Mouse (Mus musculus) erythroblast, embryonic 14.5 days (primary cell): ENCODE results near the gene Fam213a.

Source experiments
- GATA1 ChIP-seq: IDR thresholded peaks from 2 replicates; pipeline ENCODE4 v1.6.1; 2012; ENCODE audit warnings: low read length, inconsistent platforms, mixed read lengths
- TAL1 ChIP-seq: IDR thresholded peaks from 3 replicates; pipeline ENCODE4 v1.6.1; 2012; ENCODE audit warnings: low read length, inconsistent platforms, mixed read lengths

DNA sequence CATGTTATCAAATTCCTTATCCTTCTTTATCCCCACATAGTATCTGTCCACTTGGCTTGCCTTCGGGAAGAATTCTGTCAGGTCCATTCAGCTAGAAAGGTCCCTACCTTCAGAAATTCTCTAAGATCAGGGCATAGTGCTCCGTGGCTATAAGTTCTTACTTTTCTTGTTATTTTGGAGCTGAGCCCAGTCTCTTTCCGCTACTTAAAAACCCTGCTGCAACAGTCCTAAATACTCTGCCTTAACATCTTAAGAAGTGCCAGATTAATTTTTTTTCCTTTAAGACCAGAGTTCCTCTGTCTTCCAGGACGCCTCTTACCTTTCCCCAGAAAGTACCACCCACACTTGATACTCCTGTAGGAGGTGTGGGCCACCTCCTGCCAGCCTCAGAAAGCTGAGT lies 53.4 kb downstream of the Fam213a start:
- TF ChIP-seq GATA1 (no peak), TAL1 (no peak)
